Mouse (Mus musculus): ENCODE results near the gene Mvb12a.

DNA sequence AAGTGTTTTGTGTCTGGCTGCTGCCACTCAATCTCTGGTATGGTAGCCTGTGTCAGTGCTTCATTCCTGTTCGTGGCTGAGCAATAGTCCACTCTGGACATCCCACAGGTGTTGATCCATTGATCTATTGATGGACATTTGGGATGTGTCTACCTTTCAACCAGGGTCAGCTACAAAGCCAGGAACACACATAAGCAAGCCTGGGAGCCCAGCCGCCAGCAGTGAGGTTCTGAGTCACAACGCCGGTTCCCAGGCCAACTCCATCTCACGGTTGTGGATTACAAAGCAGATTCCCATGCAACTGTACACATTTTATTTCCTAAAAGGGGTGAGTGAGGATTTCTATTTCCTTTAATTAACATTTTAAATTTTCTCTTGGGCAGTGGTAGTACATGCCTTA lies 18.0 kb downstream of the Mvb12a start:
- TF ChIP-seq POLR2A (IDR thresholded peaks at IDR 0.05; ENCODE audit: control insufficient read depth, extremely low read depth, insufficient read depth, low read length, poor library complexity) = no peak
- no peak for TF ChIP-seq CTCF (IDR thresholded peaks at IDR 0.05; ENCODE audit: borderline replicate concordance, control insufficient read depth, extremely low read depth, insufficient read depth, low read length, poor library complexity)

Measured in thymus, adult 2 months (tissue).